Mouse (Mus musculus): ENCODE measurements around the gene Synpo2.
A peak's percentile ranks its signal among the peaks of the same experiment; 100 is the strongest.

Synpo2 gene

GRCm38 (mm10) chr3:123164183-123164582 lies 71.8 kb downstream of the Synpo2 start:
- DNase-seq (ENCODE audit: low spot score): no peak

GRCm38 (mm10) chr3:123163192-123163523 lies 72.8 kb downstream of the Synpo2 start:
- DNase-seq (ENCODE audit: low spot score): no peak

- DNase-seq (ENCODE audit: low spot score): no peak
These were observed 73.4 kb downstream of the Synpo2 start for GRCm38 (mm10) chr3:123162289-123163191.

- peak; percentile 72 for DNase-seq (ENCODE audit: low spot score)
These were observed 75.2 kb downstream of the Synpo2 start for GRCm38 (mm10) chr3:123160792-123161191.

GRCm38 (mm10) chr3:123159139-123159824 lies 76.7 kb downstream of the Synpo2 start:
- peak; percentile 76 for DNase-seq (ENCODE audit: low spot score)

- peak; percentile 35 for DNase-seq (ENCODE audit: low spot score)
These were observed 77.4 kb downstream of the Synpo2 start for GRCm38 (mm10) chr3:123158579-123158978.

GRCm38 (mm10) chr3:123153337-123153736 lies 82.6 kb downstream of the Synpo2 start:
- no peak for DNase-seq (ENCODE audit: low spot score)

GRCm38 (mm10) chr3:123152911-123153310 lies 83.0 kb downstream of the Synpo2 start:
- no peak for DNase-seq (ENCODE audit: low spot score)

GRCm38 (mm10) chr3:123150523-123151135 lies 85.3 kb downstream of the Synpo2 start:
- DNase-seq (ENCODE audit: low spot score): no peak

GRCm38 (mm10) chr3:123149380-123150162 lies 86.4 kb downstream of the Synpo2 start:
- no peak for DNase-seq (ENCODE audit: low spot score)

GRCm38 (mm10) chr3:123148641-123149040 lies 87.3 kb downstream of the Synpo2 start:
- DNase-seq (ENCODE audit: low spot score): no peak

GRCm38 (mm10) chr3:123146557-123146956 lies 89.4 kb downstream of the Synpo2 start:
- no peak for DNase-seq (ENCODE audit: low spot score)

- DNase-seq (ENCODE audit: low spot score): no peak
These were observed 90.0 kb downstream of the Synpo2 start for GRCm38 (mm10) chr3:123145942-123146341.

GRCm38 (mm10) chr3:123143412-123143811 lies 92.5 kb downstream of the Synpo2 start:
- DNase-seq (ENCODE audit: low spot score): no peak

GRCm38 (mm10) chr3:123142298-123142697 lies 93.7 kb downstream of the Synpo2 start:
- no peak for DNase-seq (ENCODE audit: low spot score)

- no peak for DNase-seq (ENCODE audit: low spot score)
These were observed 94.9 kb downstream of the Synpo2 start for GRCm38 (mm10) chr3:123141069-123141468.

- DNase-seq (ENCODE audit: low spot score): no peak
These were observed 95.8 kb downstream of the Synpo2 start for GRCm38 (mm10) chr3:123140134-123140533.

- no peak for DNase-seq (ENCODE audit: low spot score)
These were observed 96.3 kb downstream of the Synpo2 start for GRCm38 (mm10) chr3:123139619-123140018.

GRCm38 (mm10) chr3:123138274-123139003 lies 97.5 kb downstream of the Synpo2 start:
- no peak for DNase-seq (ENCODE audit: low spot score)

GRCm38 (mm10) chr3:123132101-123132500 lies 103.8 kb downstream of the Synpo2 start:
- no peak for DNase-seq (ENCODE audit: low spot score)

GRCm38 (mm10) chr3:123131151-123131756 lies 104.7 kb downstream of the Synpo2 start:
- DNase-seq (ENCODE audit: low spot score): no peak

All from retina, embryonic 14.5 days (tissue).